Mouse (Mus musculus) C2C12 (cell line): ENCODE data around the gene Pigx.

Source experiments
- CTCF ChIP-seq: IDR thresholded peaks from one replicate; pipeline ENCODE4 v1.5.1; 2011; ENCODE audit not compliant: control insufficient read depth, insufficient read depth, insufficient read length
- FOSL1 ChIP-seq: IDR thresholded peaks from one replicate; pipeline ENCODE4 v1.8.0; 2011; ENCODE audit warnings: mild to moderate bottlenecking, low read length; ENCODE audit not compliant: poor library complexity, insufficient read depth, severe bottlenecking
- MAX ChIP-seq: IDR thresholded peaks from one replicate; pipeline ENCODE4 v1.6.1; 2011; ENCODE audit warnings: mild to moderate bottlenecking, control low read depth
- MYOG ChIP-seq: IDR thresholded peaks from one replicate; pipeline ENCODE4 v1.6.1; 2011; ENCODE audit not compliant: control insufficient read depth, insufficient read length; ENCODE audit errors: extremely low read depth
- USF1 ChIP-seq: IDR thresholded peaks from one replicate; pipeline ENCODE4 v1.6.1; 2011; ENCODE audit warnings: low read depth, mild to moderate bottlenecking, control low read depth, moderate library complexity

GRCm38 (mm10) chr16:32059840-32060523 is 39.6 kb downstream of the Pigx start:
- no peak for TF ChIP-seq MYOG
- no peak for TF ChIP-seq CTCF
- TF ChIP-seq USF1, result no peak
- no peak for TF ChIP-seq FOSL1
- TF ChIP-seq MAX, result no peak
